ENCODE assay signal across 19 mouse cellular contexts in the genomic region with DNA sequence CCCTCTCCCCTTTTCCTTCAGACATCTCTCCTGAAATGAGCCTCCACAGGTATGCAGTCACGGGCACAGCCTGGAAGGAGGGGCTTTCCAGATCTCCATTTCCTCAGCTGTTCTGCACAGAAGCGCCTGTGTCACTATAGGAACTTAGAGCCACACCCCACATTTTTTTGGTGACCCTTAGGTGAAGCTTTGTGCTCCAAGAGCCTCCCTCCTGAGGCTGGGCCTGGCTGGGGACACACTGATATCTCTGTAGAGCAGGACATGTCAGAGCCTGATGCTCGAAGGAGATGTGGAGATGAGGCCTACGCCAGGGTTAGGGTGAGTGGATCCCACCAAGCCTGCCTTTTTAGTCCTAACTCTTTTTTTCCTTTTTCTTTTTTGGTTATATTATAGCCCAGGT. TPM values are rescaled to one million over a fixed set of nuclear protein-coding genes. Genes with fewer than 3 reads are reported as not detected.
DNase-seq lines count a peak whose midpoint lies in the region; ATAC-seq and TF ChIP-seq lines count a peak whose summit lies in the region.
"Had no signal": no experiment of that assay in that cellular context is flagged by ENCODE, and none has a peak within 500 bp of the region (broad histone marks: within the 10 kb centered on the region; RNA-seq: fewer than 3 reads in every experiment).

No protein-coding gene starts in this region.

- H3K9ac ChIP-seq in kidney, embryonic 15.5 days = no peak overlapping the region
- no peak overlapping the region for H3K9ac ChIP-seq in kidney, embryonic 14.5 days (ENCODE audit: low read depth, low read length)
- peak overlapping the region; percentile 67 for H3K9ac ChIP-seq in liver, embryonic 12.5 days
- H3K9ac ChIP-seq in stomach, embryonic 14.5 days (replicated peaks; ENCODE audit: low read depth, low read length) = no peak overlapping the region
- no peak overlapping the region for H3K9ac ChIP-seq in hindbrain, postnatal 0 days (replicated peaks; ENCODE audit: low read length)
- H3K9ac ChIP-seq: forebrain, embryonic 15.5 days; limb, embryonic 13.5 days; neural tube, embryonic 13.5 days had no signal

- peaks cover 21% of the 10 kb centered on the region for H3K4me1 ChIP-seq in kidney, embryonic 15.5 days
- H3K4me1 ChIP-seq in kidney, embryonic 14.5 days (ENCODE audit: control insufficient read depth, insufficient read depth, low read length) = no peaks in the 10 kb centered on the region
- peaks cover 87% of the 10 kb centered on the region for H3K4me1 ChIP-seq in liver, embryonic 12.5 days
- no peaks in the 10 kb centered on the region for H3K4me1 ChIP-seq in stomach, embryonic 14.5 days (ENCODE audit: control insufficient read depth, insufficient read depth, low read length)
- no peaks in the 10 kb centered on the region for H3K4me1 ChIP-seq in hindbrain, postnatal 0 days (ENCODE audit: insufficient read depth, low read length)
- H3K4me1 ChIP-seq: forebrain, embryonic 15.5 days; limb, embryonic 13.5 days; neural tube, embryonic 13.5 days had no signal

- no peaks in the 10 kb centered on the region for H3K9me3 ChIP-seq in kidney, embryonic 15.5 days (replicated peaks)
- H3K9me3 ChIP-seq in kidney, embryonic 14.5 days (ENCODE audit: control insufficient read depth, low read length) = no peaks in the 10 kb centered on the region
- no peaks in the 10 kb centered on the region for H3K9me3 ChIP-seq in liver, embryonic 12.5 days (replicated peaks)
- no peaks in the 10 kb centered on the region for H3K9me3 ChIP-seq in stomach, embryonic 14.5 days (ENCODE audit: control insufficient read depth, low read depth, low read length)
- H3K9me3 ChIP-seq in hindbrain, postnatal 0 days (ENCODE audit: low read length) = no peaks in the 10 kb centered on the region
- H3K9me3 ChIP-seq: forebrain, embryonic 15.5 days; limb, embryonic 13.5 days; neural tube, embryonic 13.5 days had no signal

- no peak overlapping the region for H3K4me3 ChIP-seq in kidney, embryonic 15.5 days (replicated peaks)
- no peak overlapping the region for H3K4me3 ChIP-seq in kidney, embryonic 14.5 days (ENCODE audit: low read length)
- H3K4me3 ChIP-seq in liver, embryonic 12.5 days = peak overlapping the region; percentile 31
- H3K4me3 ChIP-seq in stomach, embryonic 14.5 days (ENCODE audit: low read depth, low read length) = no peak overlapping the region
- H3K4me3 ChIP-seq in hindbrain, postnatal 0 days (ENCODE audit: low read length) = no peak overlapping the region
- H3K4me3 ChIP-seq: forebrain, embryonic 15.5 days; limb, embryonic 13.5 days; neural tube, embryonic 13.5 days had no signal

- WGBS in kidney, embryonic 15.5 days = 79% methylated on average over 4 of the region's 4 CpGs
- 81% methylated on average over 4 of the region's 4 CpGs for WGBS in kidney, embryonic 14.5 days
- 21% methylated on average over 4 of the region's 4 CpGs for WGBS in liver, embryonic 12.5 days (ENCODE audit: insufficient replicate concordance)
- 60% methylated on average over 4 of the region's 4 CpGs for WGBS in stomach, embryonic 14.5 days
- WGBS in hindbrain, postnatal 0 days = 83% methylated on average over 4 of the region's 4 CpGs

- no peak overlapping the region for H3K4me2 ChIP-seq in kidney, embryonic 15.5 days
- no peak overlapping the region for H3K4me2 ChIP-seq in kidney, embryonic 14.5 days (replicated peaks; ENCODE audit: low read depth, low read length)
- H3K4me2 ChIP-seq in liver, embryonic 12.5 days = peak overlapping the region; percentile 63
- H3K4me2 ChIP-seq in stomach, embryonic 14.5 days (replicated peaks; ENCODE audit: low read depth, low read length) = no peak overlapping the region
- no peak overlapping the region for H3K4me2 ChIP-seq in hindbrain, postnatal 0 days (ENCODE audit: low read depth, low read length)
- H3K4me2 ChIP-seq: forebrain, embryonic 15.5 days; limb, embryonic 13.5 days; neural tube, embryonic 13.5 days had no signal

- H3K27ac ChIP-seq in kidney, embryonic 15.5 days = no peak overlapping the region
- no peak overlapping the region for H3K27ac ChIP-seq in kidney, embryonic 14.5 days (ENCODE audit: low read depth, low read length)
- H3K27ac ChIP-seq in liver, embryonic 12.5 days = peak overlapping the region; percentile 98
- H3K27ac ChIP-seq in stomach, embryonic 14.5 days (ENCODE audit: low read length) = no peak overlapping the region
- H3K27ac ChIP-seq in hindbrain, postnatal 0 days = no peak overlapping the region
- H3K27ac ChIP-seq: forebrain, embryonic 15.5 days; limb, embryonic 13.5 days; neural tube, embryonic 13.5 days had no signal

- ATAC-seq in kidney, embryonic 15.5 days (replicated peaks; ENCODE audit: low FRiP score) = peak; percentile 61
- ATAC-seq in kidney, embryonic 14.5 days (ENCODE audit: low FRiP score, low TSS enrichment) = no peak
- peak; percentile 98 for ATAC-seq in liver, embryonic 12.5 days
- ATAC-seq in stomach, embryonic 14.5 days (ENCODE audit: insufficient number of reproducible peaks, insufficient read depth, low FRiP score, low read depth) = peak; percentile 68; the same call in 1 of the 2 replicates
- no peak for ATAC-seq in hindbrain, postnatal 0 days
- ATAC-seq: forebrain, embryonic 15.5 days; Patski had no signal

- TF ChIP-seq CTCF in hindbrain, postnatal 0 days (IDR thresholded peaks at IDR 0.05; ENCODE audit: low read depth) = no peak

- DNase-seq in c-Kit-positive CD71-positive TER-119-positive erythroid progenitor cells, embryonic 14.5 days (ENCODE audit: low spot score) = peak; percentile 89
- DNase-seq in hindbrain, postnatal 0 days (ENCODE audit: low spot score) = no peak
- DNase-seq in adrenal gland, adult 2 months = no peak
- no peak for DNase-seq in testis, postnatal 14 days (ENCODE audit: low spot score)
- DNase-seq: adrenal gland, postnatal 36 days; cerebellum, postnatal 36 days; gastrocnemius, postnatal 36 days; kidney, adult 8-10 months; layer of hippocampus, adult 9-11 months; midbrain, embryonic 14.5 days; right cerebral cortex, postnatal 14 days had no signal

- H3K36me3 ChIP-seq in kidney, embryonic 15.5 days = peaks cover 18% of the 10 kb centered on the region
- H3K36me3 ChIP-seq in kidney, embryonic 14.5 days (ENCODE audit: control insufficient read depth, insufficient read depth, low read length) = peaks cover 19% of the 10 kb centered on the region; the same call in 1 of the 2 replicates
- H3K36me3 ChIP-seq in liver, embryonic 12.5 days = peaks cover 42% of the 10 kb centered on the region
- H3K36me3 ChIP-seq in stomach, embryonic 14.5 days (ENCODE audit: control insufficient read depth, insufficient read depth, low read length) = peaks cover 9% of the 10 kb centered on the region
- peaks cover 5% of the 10 kb centered on the region; the same call in 1 of the 2 replicates for H3K36me3 ChIP-seq in hindbrain, postnatal 0 days (ENCODE audit: insufficient read depth, low read length)

- H3K27me3 ChIP-seq in kidney, embryonic 15.5 days = no peaks in the 10 kb centered on the region
- H3K27me3 ChIP-seq in kidney, embryonic 14.5 days (ENCODE audit: control insufficient read depth, insufficient read depth, low read length) = no peaks in the 10 kb centered on the region
- H3K27me3 ChIP-seq in liver, embryonic 12.5 days (replicated peaks) = no peaks in the 10 kb centered on the region
- H3K27me3 ChIP-seq in stomach, embryonic 14.5 days (ENCODE audit: control insufficient read depth, insufficient read depth, low read length) = no peaks in the 10 kb centered on the region
- H3K27me3 ChIP-seq in hindbrain, postnatal 0 days (ENCODE audit: insufficient read depth, low read length) = no peaks in the 10 kb centered on the region
- H3K27me3 ChIP-seq: forebrain, embryonic 15.5 days; limb, embryonic 13.5 days; neural tube, embryonic 13.5 days; Patski had no signal

RNA-seq across cellular contexts. Expression of a gene that starts 23.3 kb away (rescaled TPM):
- 77.9 and 87.8 TPM in 2 replicates for polyA plus RNA-seq in kidney, embryonic 15.5 days (2015; fragmentation: Nextera tagmentation; extraction: Ambion mirVana)
- 47.0 and 76.3 TPM in 2 replicates for polyA plus RNA-seq in kidney, embryonic 14.5 days (2014; fragmentation: Nextera tagmentation; extraction: Ambion mirVana)
- polyA plus RNA-seq in liver, embryonic 12.5 days (2016; fragmentation: Nextera tagmentation; extraction: Ambion mirVana) = 91.6 and 92.0 TPM in 2 replicates
- polyA plus RNA-seq in stomach, embryonic 14.5 days (2014; fragmentation: Nextera tagmentation; extraction: Ambion mirVana) = 70.4 and 71.8 TPM in 2 replicates
- total RNA-seq in hindbrain, postnatal 0 days (2014; rRNA removed) = 209 and 214 TPM in 2 replicates
- 110 and 115 TPM in 2 replicates for polyA plus RNA-seq in hindbrain, postnatal 0 days (2015; fragmentation: Nextera tagmentation; extraction: Ambion mirVana)
- total RNA-seq in adrenal gland, adult 2 months (2021) = 10 to 100 TPM; 51.3 to 70.1 TPM
- 33.8 and 36.4 TPM in 2 replicates for polyA plus RNA-seq in adrenal gland, adult 2 months (2012; rRNA removed)

RNA-seq across cellular contexts. Expression of a gene that starts 45.6 kb away (rescaled TPM):
- 39.7 and 45.0 TPM in 2 replicates for polyA plus RNA-seq in kidney, embryonic 15.5 days (2015; fragmentation: Nextera tagmentation; extraction: Ambion mirVana)
- 28.9 and 38.8 TPM in 2 replicates for polyA plus RNA-seq in kidney, embryonic 14.5 days (2014; fragmentation: Nextera tagmentation; extraction: Ambion mirVana)
- polyA plus RNA-seq in liver, embryonic 12.5 days (2016; fragmentation: Nextera tagmentation; extraction: Ambion mirVana) = 32.0 and 32.7 TPM in 2 replicates
- 37.4 and 38.3 TPM in 2 replicates for polyA plus RNA-seq in stomach, embryonic 14.5 days (2014; fragmentation: Nextera tagmentation; extraction: Ambion mirVana)
- total RNA-seq in hindbrain, postnatal 0 days (2014; rRNA removed) = 34.2 and 55.2 TPM in 2 replicates
- 47.8 and 48.3 TPM in 2 replicates for polyA plus RNA-seq in hindbrain, postnatal 0 days (2015; fragmentation: Nextera tagmentation; extraction: Ambion mirVana)
- total RNA-seq in adrenal gland, adult 2 months (2021) = 10 to 100 TPM; 50.7 to 69.2 TPM
- polyA plus RNA-seq in adrenal gland, adult 2 months (2012; rRNA removed) = 34.7 and 37.4 TPM in 2 replicates

Comparison
In these comparisons a context has a peak if more than half of its experiments do, and no peak if none do; other contexts are left out.
1. ATAC-seq: peak in kidney, embryonic 15.5 days (single experiment), liver, embryonic 12.5 days (single experiment) and stomach, embryonic 14.5 days (single experiment); none in kidney, embryonic 14.5 days (single experiment) and hindbrain, postnatal 0 days (single experiment).